Mouse (Mus musculus) heart, embryonic 14.5 days (tissue): ENCODE results near the gene Slc29a4. TPM values are rescaled to one million over a fixed set of nuclear protein-coding genes. Genes with fewer than 3 reads are reported as not detected.

Experiments used
- ATAC-seq: fragments of 200-750 bp; cut with Nextera tagmentation; 2 replicates; pipeline ENCODE4 v1.8.0; 2017; ENCODE audit warnings: low read depth, moderate TSS enrichment; ENCODE audit not compliant: insufficient number of reproducible peaks, insufficient read depth, low FRiP score
- H3K27ac ChIP-seq, 2 experiments: fragments of 200-500 bp in 1 of 2; fragments of 300-500 bp in 1 of 2; sonication (generic) in 1 of 2; replicated peaks in 1 of 2; 2 replicates each; pipeline ENCODE4 v1.5.1; 2012 to 2014; ENCODE audit warnings: low read depth in 2 of 2, low read length in 2 of 2, control low read depth in 1 of 2, mild to moderate bottlenecking in 1 of 2, mixed read lengths in 1 of 2; ENCODE audit not compliant: control insufficient read depth in 1 of 2, insufficient read depth in 1 of 2
- H3K27me3 ChIP-seq: fragments of 300-500 bp; sonication (generic); 2 replicates; pipeline ENCODE4 v1.6.1; 2014; ENCODE audit warnings: mild to moderate bottlenecking, low read length, control low read depth; ENCODE audit not compliant: control insufficient read depth, insufficient read depth
- H3K36me3 ChIP-seq: fragments of 300-500 bp; sonication (generic); 2 replicates; pipeline ENCODE4 v1.6.1; 2014; ENCODE audit warnings: mild to moderate bottlenecking, control low read depth, low read length, mixed read lengths; ENCODE audit not compliant: control insufficient read depth, insufficient read depth
- H3K4me1 ChIP-seq, 2 experiments: fragments of 200-500 bp in 1 of 2; fragments of 300-500 bp in 1 of 2; sonication (generic) in 1 of 2; 2 replicates each; pipeline ENCODE4 v1.6.1; 2012 to 2014; ENCODE audit warnings: low read length in 2 of 2, control low read depth in 1 of 2, mixed read lengths in 1 of 2; ENCODE audit not compliant: control insufficient read depth in 2 of 2, insufficient read depth in 2 of 2
- H3K4me2 ChIP-seq: fragments of 300-500 bp; sonication (generic); 2 replicates; pipeline ENCODE4 v1.6.1; 2014; ENCODE audit warnings: mild to moderate bottlenecking, low read length
- H3K4me3 ChIP-seq, 2 experiments: fragments of 200-500 bp in 1 of 2; fragments of 300-500 bp in 1 of 2; sonication (generic) in 1 of 2; 2 replicates each; pipeline ENCODE4 v1.5.1; 2012 to 2014; ENCODE audit warnings: low read length in 2 of 2, mild to moderate bottlenecking in 2 of 2, control low read depth in 1 of 2, low read depth in 1 of 2, moderate library complexity in 1 of 2; ENCODE audit not compliant: control insufficient read depth in 1 of 2, insufficient read depth in 1 of 2
- H3K9ac ChIP-seq: fragments of 300-500 bp; sonication (generic); 2 replicates; pipeline ENCODE4 v1.6.1; 2014; ENCODE audit warnings: mild to moderate bottlenecking, low read length
- H3K9me3 ChIP-seq: fragments of 300-500 bp; sonication (generic); 2 replicates; pipeline ENCODE4 v1.6.1; 2016; ENCODE audit warnings: low read length, control low read depth; ENCODE audit not compliant: control insufficient read depth
- WGBS: fragments of 180-500 bp; shearing (Covaris S2); extraction: QIAGEN DNeasy Blood & Tissue Kit; methylation state at CpG from one replicate; pipeline ENCODE4 v1.1.7; 2014; 5-methylcytosine and 5-hydroxymethylcytosine counted together
- polyA plus RNA-seq: library from polyadenylated mRNA; unstranded; fragments of >200 nt; fragmentation: Nextera tagmentation; extraction: Ambion mirVana; gene quantifications from 2 replicates; pipeline ENCODE4 v1.2.1, GENCODE M21; 2014

Slc29a4 gene
- polyA plus RNA-seq, 1 experiment from 2014 or later = 1.7 TPM

DNA sequence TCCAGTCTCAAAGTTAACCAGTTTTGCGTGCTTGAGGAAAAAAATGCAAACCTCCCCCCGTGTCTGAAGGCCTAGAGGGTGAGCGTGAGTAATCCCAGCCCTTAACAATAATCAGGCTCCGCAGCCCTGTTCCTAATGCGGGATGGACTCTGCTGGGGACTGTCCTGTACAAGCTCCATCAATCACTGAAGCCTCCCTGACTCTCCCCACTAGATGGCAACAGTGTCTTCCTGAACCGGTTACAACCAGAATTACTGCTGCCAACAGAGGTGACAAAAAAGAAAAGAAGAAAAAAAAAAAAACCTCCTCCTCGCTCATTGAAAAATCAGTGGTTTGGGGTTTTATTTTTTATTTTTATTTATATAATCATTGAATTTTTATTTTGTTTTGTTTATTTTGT, 75.6 kb downstream of the Slc29a4 start:
- no peak overlapping the region for H3K9ac ChIP-seq
- no peak overlapping the region for H3K4me2 ChIP-seq
- no peak overlapping the region for H3K4me3 ChIP-seq
- no peak; the same call in 1 of the 2 replicates for ATAC-seq
- peaks cover 87% of the 10 kb centered on the region for H3K36me3 ChIP-seq
- WGBS = 16% methylated on average over 7 of the region's 7 CpGs
- no peaks in the 10 kb centered on the region for H3K9me3 ChIP-seq
- peaks cover 23 to 39% of the 10 kb centered on the region in 2 experiments for H3K4me1 ChIP-seq
- H3K27me3 ChIP-seq = no peaks in the 10 kb centered on the region
- no peak overlapping the region for H3K27ac ChIP-seq

DNA sequence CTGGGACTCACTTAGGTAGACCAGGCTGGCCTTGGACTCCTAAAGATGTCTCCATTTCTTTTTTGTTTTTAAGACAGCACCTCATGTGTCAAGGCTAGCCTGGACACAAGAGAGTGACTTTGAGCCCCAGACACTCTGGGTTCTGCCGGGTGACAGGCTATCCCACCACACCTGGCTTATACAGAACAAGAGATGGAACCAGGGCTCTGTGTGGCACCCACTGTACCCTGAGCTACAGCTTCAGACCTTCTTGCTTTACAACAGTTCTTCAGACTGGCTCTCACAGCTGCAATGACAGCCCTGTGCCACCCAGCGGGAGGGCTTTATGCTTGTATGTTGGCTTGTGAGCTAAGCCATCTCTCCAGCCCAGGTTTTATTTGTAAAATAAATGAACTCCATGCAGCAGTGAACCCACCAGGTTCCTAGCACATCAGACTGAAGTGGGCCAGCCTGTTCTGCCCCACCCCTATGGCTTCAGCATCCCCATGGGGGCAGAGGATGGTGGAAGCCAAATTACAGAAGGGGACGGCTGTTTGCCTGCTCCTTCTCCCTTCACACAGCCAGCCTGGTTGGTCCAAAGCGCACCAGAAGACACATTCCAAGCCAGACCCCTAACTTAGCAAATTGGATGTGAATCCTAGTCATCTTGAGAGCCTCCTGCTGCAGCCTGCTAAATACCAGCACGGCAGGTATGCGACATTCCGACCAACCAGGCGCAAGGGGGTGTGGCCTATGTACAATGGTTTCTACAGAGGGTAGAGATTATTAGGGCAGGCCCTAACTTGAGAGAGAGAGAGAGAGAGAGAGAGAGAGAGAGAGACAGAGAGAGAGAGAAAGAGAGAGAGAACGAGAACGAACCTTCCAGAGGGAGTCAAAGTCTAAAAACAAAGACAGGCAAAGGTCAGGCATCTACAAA, 76.3 kb downstream of the Slc29a4 start:
- no peak for ATAC-seq
- Histone ChIP-seq H3K27ac (peak overlapping the region; percentile 12 to 66; a peak in 3 of 4 replicates), H3K9me3 (no peaks in the 10 kb centered on the region), H3K4me3 (no peak overlapping the region), H3K4me2 (no peak overlapping the region), H3K9ac (no peak overlapping the region), H3K4me1 (peaks cover 23 to 39% of the 10 kb centered on the region in 2 experiments), H3K27me3 (no peaks in the 10 kb centered on the region), H3K36me3 (peaks cover 87% of the 10 kb centered on the region)
- WGBS = 44% methylated on average over 10 of the region's 10 CpGs

DNA sequence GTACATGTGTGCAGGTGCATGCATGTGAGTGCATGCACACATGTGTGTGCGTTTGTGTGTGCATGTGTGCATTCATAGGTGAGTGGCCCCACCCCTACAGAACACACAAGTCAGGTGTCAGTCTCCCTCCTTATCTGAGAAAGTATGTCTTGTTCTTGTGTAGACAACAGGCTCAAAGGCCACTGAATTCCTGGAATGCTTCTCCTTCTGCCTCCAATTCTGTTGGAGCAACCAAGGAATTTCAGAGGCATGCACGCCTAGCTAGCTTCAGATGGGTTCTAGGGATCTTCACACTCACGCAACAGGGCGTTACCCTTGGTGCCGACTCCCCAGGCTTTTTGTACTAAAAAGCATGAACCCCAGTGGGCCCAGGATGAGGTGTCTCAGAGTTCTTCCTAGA, 77.3 kb downstream of the Slc29a4 start:
- peaks cover 87% of the 10 kb centered on the region for H3K36me3 ChIP-seq
- WGBS = 31% methylated on average over 5 of the region's 5 CpGs
- H3K27ac ChIP-seq = peak overlapping the region; percentile 21 to 66; a peak in 3 of 4 replicates
- no peak overlapping the region for H3K4me3 ChIP-seq
- no peak for ATAC-seq
- H3K4me1 ChIP-seq = peaks cover 23 to 39% of the 10 kb centered on the region in 2 experiments
- no peaks in the 10 kb centered on the region for H3K27me3 ChIP-seq
- no peaks in the 10 kb centered on the region for H3K9me3 ChIP-seq
- no peak overlapping the region for H3K4me2 ChIP-seq
- H3K9ac ChIP-seq = no peak overlapping the region; the same call in 1 of the 2 replicates

DNA sequence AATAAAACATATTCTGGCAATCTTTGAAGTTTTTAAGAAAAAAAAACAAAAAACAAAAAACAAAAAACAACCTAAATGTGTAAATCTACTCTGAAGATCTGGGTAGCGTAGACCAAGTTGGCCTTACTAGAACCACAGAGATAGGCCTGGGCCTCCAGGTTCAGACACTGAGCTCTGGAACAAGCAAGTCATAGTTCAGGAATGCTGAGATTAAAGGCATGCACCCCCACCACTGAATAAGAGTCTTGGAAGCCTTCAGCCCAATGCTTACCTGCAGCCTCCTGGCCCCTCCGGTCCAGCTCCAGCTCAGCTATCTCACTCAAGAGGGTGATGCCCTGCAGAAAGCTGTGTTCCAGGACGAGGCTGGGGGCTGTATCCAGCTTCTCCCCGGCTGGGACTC, 78.7 kb downstream of the Slc29a4 start:
- Histone ChIP-seq H3K9ac (peak overlapping the region; percentile 44), H3K36me3 (peaks cover 87% of the 10 kb centered on the region), H3K27me3 (no peaks in the 10 kb centered on the region), H3K9me3 (no peaks in the 10 kb centered on the region), H3K4me2 (no peak overlapping the region), H3K4me1 (peaks cover 23 to 39% of the 10 kb centered on the region in 2 experiments), H3K27ac (peak overlapping the region in 1 of 2 experiments; percentile 53; a peak in 2 of 4 replicates), H3K4me3 (no peak overlapping the region)
- ATAC-seq = no peak
- WGBS = 33% methylated on average over 4 of the region's 4 CpGs

DNA sequence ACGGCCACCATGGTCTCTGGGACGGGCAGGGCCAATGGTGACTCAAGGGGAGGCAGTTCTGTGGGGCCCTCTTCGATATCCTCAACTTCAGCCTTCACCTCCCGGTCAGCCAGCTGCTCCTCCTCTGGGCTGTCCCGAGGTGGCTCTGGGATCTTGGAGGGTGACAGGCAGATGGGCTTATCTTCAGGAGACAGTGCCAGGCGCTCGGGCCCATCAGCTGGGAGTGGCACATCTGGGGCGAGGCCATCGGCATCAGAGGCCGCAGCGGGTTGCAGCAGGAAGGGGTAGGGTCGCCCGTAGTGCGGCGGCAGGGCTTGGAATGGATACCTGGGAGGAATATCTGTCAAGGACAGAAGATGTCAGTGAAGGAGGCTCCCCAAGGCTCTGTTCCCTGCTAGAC, 79.7 kb downstream of the Slc29a4 start:
- no peak for ATAC-seq
- Histone ChIP-seq H3K4me3 (no peak overlapping the region), H3K4me2 (no peak overlapping the region), H3K27ac (no peak overlapping the region), H3K9me3 (no peaks in the 10 kb centered on the region), H3K9ac (no peak overlapping the region), H3K4me1 (peaks cover 23 to 39% of the 10 kb centered on the region in 2 experiments), H3K36me3 (peaks cover 87% of the 10 kb centered on the region), H3K27me3 (no peaks in the 10 kb centered on the region)
- WGBS = 71% methylated on average over 15 of the region's 15 CpGs

Other genes starting within 250 kb of the Slc29a4 start
- 6.0 and 6.3 TPM in 2 replicates for gene Ap5z1, start 228.6 kb upstream of the Slc29a4 start, polyA plus RNA-seq
- gene Papolb, start 162.4 kb upstream of the Slc29a4 start, polyA plus RNA-seq = 0.31 TPM in 2 replicates
- gene Radil, start 141.4 kb upstream of the Slc29a4 start, polyA plus RNA-seq = 9.7 and 12.1 TPM in 2 replicates
- gene Mmd2, start 83.7 kb upstream of the Slc29a4 start, polyA plus RNA-seq = 0.38 TPM in 1 of 2 replicates, not detected in the other
- gene Wipi2, start 64.8 kb upstream of the Slc29a4 start, polyA plus RNA-seq = 28.7 and 31.8 TPM in 2 replicates
- gene Tnrc18, start 125.2 kb downstream of the Slc29a4 start, polyA plus RNA-seq = 28.1 and 31.0 TPM in 2 replicates
- 5.5 and 7.2 TPM in 2 replicates for gene Fbxl18, start 202.9 kb downstream of the Slc29a4 start, polyA plus RNA-seq
- 5,159 and 5,554 TPM in 2 replicates for gene Actb, start 214.2 kb downstream of the Slc29a4 start, polyA plus RNA-seq